Mouse (Mus musculus) myocyte (in vitro differentiated cells): ENCODE measurements around the gene Tmem88b.

Experiments
- E2F4 ChIP-seq: IDR thresholded peaks from one replicate; pipeline ENCODE4 v1.6.1; 2011; ENCODE audit warnings: mild to moderate bottlenecking, control low read depth, moderate library complexity; ENCODE audit not compliant: insufficient read depth
- USF1 ChIP-seq: IDR thresholded peaks from one replicate; pipeline ENCODE4 v1.6.1; 2011; ENCODE audit warnings: low read depth, mild to moderate bottlenecking, control low read depth, moderate library complexity

DNA sequence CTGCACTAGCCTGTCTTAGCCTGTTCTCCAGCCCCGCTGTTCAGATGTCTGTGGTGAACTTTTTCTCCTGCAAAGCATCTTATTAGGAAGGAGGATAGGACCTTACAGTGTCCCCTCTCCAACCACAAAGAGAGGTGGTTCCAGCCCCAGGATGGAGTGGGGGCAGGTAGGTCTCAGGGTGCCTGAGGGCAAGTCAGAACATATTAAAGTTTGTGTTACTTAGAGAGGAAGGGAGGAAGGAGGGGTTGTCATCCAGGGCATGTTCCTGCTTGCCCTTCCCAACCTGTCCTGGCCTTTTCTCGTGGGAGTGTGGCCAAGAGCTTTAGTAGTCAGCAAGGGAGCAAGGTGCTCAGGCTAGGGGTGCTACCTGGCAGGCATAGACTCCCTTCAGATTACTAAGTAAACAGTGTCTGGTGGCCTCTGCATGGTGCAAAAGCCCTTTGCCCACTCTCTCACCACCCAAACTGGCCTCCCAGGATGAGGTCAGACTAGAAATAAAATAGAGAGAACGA lies 5.0 kb upstream of the Tmem88b start:
- TF ChIP-seq USF1 = no peak
- TF ChIP-seq E2F4 = no peak
